Mouse (Mus musculus): ENCODE results near the gene Abhd17a. TPM values are rescaled to one million over a fixed set of nuclear protein-coding genes. Genes with fewer than 3 reads are reported as not detected.

Abhd17a gene
- polyA plus RNA-seq, 1 experiment from 2014 or later = 92.5 TPM

GRCm38 (mm10) chr10:80566375-80567092 is 23.6 kb downstream of the Abhd17a start:
- Histone ChIP-seq H3K4me1 (replicated peaks; ENCODE audit: control insufficient read depth, insufficient read depth) (peaks cover 12% of the 10 kb centered on the region), H3K9me3 (ENCODE audit: control insufficient read depth, low read length) (no peaks in the 10 kb centered on the region), H3K36me3 (ENCODE audit: control insufficient read depth, insufficient read depth, low read length) (no peaks in the 10 kb centered on the region), H3K4me3 (ENCODE audit: low read depth, low read length) (no peak overlapping the region), H3K27me3 (ENCODE audit: control insufficient read depth, insufficient read depth, low read length) (no peaks in the 10 kb centered on the region), H3K27ac (replicated peaks) (no peak overlapping the region), H3K9ac (ENCODE audit: low read length) (no peak overlapping the region), H3K4me2 (replicated peaks; ENCODE audit: low read depth) (no peak overlapping the region)
- ATAC-seq (ENCODE audit: low FRiP score, low TSS enrichment) = peak; percentile 36; the same call in 1 of the 2 replicates
- 25% methylated on average over 17 of the region's 17 CpGs for WGBS
- peak; percentile 89 for DNase-seq (ENCODE audit: low spot score)
- TF ChIP-seq EP300 (optimal IDR thresholded peaks at IDR 0.05) (no peak), CTCF (IDR thresholded peaks at IDR 0.05; ENCODE audit: low read depth) (peak; percentile 94)

DNA sequence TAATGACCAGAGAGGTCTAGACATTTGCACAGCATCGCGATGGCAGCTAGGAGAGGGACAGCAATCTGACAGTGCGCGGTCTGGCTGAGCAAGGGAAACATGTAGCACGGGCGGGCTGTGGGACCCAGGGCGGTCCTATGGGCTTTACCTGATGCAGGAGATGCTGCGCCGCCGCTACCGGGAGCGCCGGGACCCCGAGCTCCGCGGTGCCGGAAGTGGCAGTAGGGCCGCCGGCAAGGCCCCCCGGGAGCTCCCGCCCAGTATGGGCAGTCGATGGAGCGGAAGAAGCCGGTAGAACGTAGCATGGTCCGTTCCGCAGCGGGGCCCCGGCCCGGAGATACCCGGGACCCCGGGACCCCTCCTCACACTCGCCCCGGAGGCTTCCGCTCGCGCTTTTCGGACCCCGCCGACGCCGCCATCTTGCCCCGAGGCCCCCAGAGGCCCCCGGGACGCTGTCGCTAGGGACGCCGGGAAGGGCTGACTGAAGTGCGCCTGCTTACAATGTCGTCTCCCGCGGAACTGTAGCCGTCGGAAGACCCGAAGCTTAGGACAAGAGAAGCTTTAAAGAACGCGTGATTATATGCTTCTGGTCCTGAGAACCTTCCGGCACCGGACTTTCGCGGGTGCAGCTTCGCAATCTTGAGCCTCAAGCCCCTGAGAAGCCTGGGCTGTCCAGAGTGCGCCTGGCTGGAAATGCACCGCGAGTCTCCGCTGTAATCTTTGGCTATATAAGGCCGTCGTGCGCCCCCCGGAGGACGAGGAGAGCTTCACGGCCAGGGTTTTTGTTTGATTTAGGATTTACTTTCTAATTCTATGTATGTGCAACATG is 28.8 kb downstream of the Abhd17a start, which contains the start of gene Rexo1:
TSS of gene Rexo1 (minus strand) at position 445 of the 829 bp plus-strand sequence.
- Histone ChIP-seq H3K9ac (ENCODE audit: low read length) (peak within 1 kb of the TSS; percentile 99), H3K27ac (replicated peaks) (peak within 1 kb of the TSS; percentile 90), H3K4me1 (replicated peaks; ENCODE audit: control insufficient read depth, insufficient read depth) (peaks cover 9% of the 10 kb centered on the region), H3K4me2 (replicated peaks; ENCODE audit: low read depth) (peak within 1 kb of the TSS; percentile 75), H3K27me3 (ENCODE audit: control insufficient read depth, insufficient read depth, low read length) (no peaks in the 10 kb centered on the region), H3K9me3 (ENCODE audit: control insufficient read depth, low read length) (no peaks in the 10 kb centered on the region), H3K4me3 (ENCODE audit: low read depth, low read length) (peak within 1 kb of the TSS; percentile 99), H3K36me3 (ENCODE audit: control insufficient read depth, insufficient read depth, low read length) (no peaks in the 10 kb centered on the region)
- under 1% methylated on average over 69 of the region's 72 CpGs for WGBS
- TF ChIP-seq CTCF (IDR thresholded peaks at IDR 0.05; ENCODE audit: low read depth) (peak; percentile 89), EP300 (optimal IDR thresholded peaks at IDR 0.05) (peak; percentile 90)
- ATAC-seq (ENCODE audit: low FRiP score, low TSS enrichment) = peak; percentile 85
- DNase-seq (ENCODE audit: low spot score) = peak; percentile 96

GRCm38 (mm10) chr10:80560621-80561020 is 29.5 kb downstream of the Abhd17a start:
- Histone ChIP-seq H3K27ac (replicated peaks) (peak overlapping the region; percentile 90; the same call in 1 of the 2 replicates), H3K4me3 (ENCODE audit: low read depth, low read length) (peak overlapping the region; percentile 99)
- ATAC-seq (ENCODE audit: low FRiP score, low TSS enrichment) = peak; percentile 1

GRCm38 (mm10) chr10:80559431-80559830 is 30.7 kb downstream of the Abhd17a start:
- Histone ChIP-seq H3K27ac (replicated peaks) (no peak overlapping the region), H3K27me3 (ENCODE audit: control insufficient read depth, insufficient read depth, low read length) (no peaks in the 10 kb centered on the region), H3K36me3 (ENCODE audit: control insufficient read depth, insufficient read depth, low read length) (no peaks in the 10 kb centered on the region), H3K4me2 (replicated peaks; ENCODE audit: low read depth) (no peak overlapping the region), H3K9ac (ENCODE audit: low read length) (no peak overlapping the region), H3K4me1 (replicated peaks; ENCODE audit: control insufficient read depth, insufficient read depth) (peaks cover 9% of the 10 kb centered on the region), H3K4me3 (ENCODE audit: low read depth, low read length) (no peak overlapping the region), H3K9me3 (ENCODE audit: control insufficient read depth, low read length) (no peaks in the 10 kb centered on the region)
- DNase-seq (ENCODE audit: low spot score) (no peak), ATAC-seq (ENCODE audit: low FRiP score, low TSS enrichment) (no peak)
- TF ChIP-seq CTCF (IDR thresholded peaks at IDR 0.05; ENCODE audit: low read depth) (no peak), EP300 (optimal IDR thresholded peaks at IDR 0.05) (no peak)
- 90% methylated on average over 7 of the region's 7 CpGs for WGBS

More at GRCm38 (mm10) chr10:80560621-80561020, 29.5 kb downstream of the Abhd17a start:
- Histone ChIP-seq H3K9me3 (ENCODE audit: control insufficient read depth, low read length) (no peaks in the 10 kb centered on the region), H3K4me1 (replicated peaks; ENCODE audit: control insufficient read depth, insufficient read depth) (peaks cover 9% of the 10 kb centered on the region), H3K4me2 (replicated peaks; ENCODE audit: low read depth) (peak overlapping the region; percentile 75), H3K9ac (ENCODE audit: low read length) (peak overlapping the region; percentile 99), H3K36me3 (ENCODE audit: control insufficient read depth, insufficient read depth, low read length) (no peaks in the 10 kb centered on the region), H3K27me3 (ENCODE audit: control insufficient read depth, insufficient read depth, low read length) (no peaks in the 10 kb centered on the region)
- TF ChIP-seq EP300 (optimal IDR thresholded peaks at IDR 0.05) (no peak), CTCF (IDR thresholded peaks at IDR 0.05; ENCODE audit: low read depth) (no peak)
- WGBS = under 1% methylated on average over 13 of the region's 13 CpGs
- no peak for DNase-seq (ENCODE audit: low spot score)

DNA sequence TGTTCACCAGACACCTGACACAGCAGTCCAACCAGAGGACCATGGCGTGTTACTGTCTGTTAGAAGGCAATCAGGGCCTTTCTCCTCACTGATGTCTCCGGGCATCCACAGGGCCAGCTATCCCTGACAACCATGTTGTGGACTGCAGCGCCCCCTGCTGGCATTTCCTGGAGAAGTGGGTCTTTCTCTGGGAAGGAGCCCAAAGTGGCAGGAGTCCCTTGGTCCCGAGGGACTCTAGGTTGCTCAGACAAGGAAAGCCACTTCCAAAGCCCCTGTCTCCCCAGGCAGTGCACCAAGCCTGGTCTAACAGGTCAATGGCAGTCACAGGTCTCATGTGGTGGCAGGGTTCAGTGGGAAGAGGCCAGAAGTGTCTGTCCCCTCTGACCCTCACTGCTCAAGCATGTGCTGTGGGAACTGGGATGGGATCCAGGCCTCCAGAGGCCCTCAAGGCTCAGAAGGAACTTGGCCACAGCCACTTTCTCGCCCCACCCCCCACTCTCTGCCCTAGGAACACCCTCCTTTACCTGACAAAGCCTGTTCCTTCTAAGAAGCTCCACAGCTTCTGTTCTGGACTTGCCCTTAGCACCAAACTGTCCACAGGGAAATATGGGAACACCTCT is 32.7 kb downstream of the Abhd17a start:
- TF ChIP-seq EP300 (optimal IDR thresholded peaks at IDR 0.05) (no peak), CTCF (IDR thresholded peaks at IDR 0.05; ENCODE audit: low read depth) (peak; percentile 85)
- DNase-seq (ENCODE audit: low spot score) (peak; percentile 85), ATAC-seq (ENCODE audit: low FRiP score, low TSS enrichment) (no peak)
- Histone ChIP-seq H3K4me1 (replicated peaks; ENCODE audit: control insufficient read depth, insufficient read depth) (peaks cover 9% of the 10 kb centered on the region), H3K9ac (ENCODE audit: low read length) (peak overlapping the region; percentile 38; the same call in 1 of the 2 replicates), H3K27ac (replicated peaks) (0 out of 2 replicates have a peak overlapping the region, but pooled peaks have one; percentile 30), H3K9me3 (ENCODE audit: control insufficient read depth, low read length) (no peaks in the 10 kb centered on the region), H3K27me3 (ENCODE audit: control insufficient read depth, insufficient read depth, low read length) (no peaks in the 10 kb centered on the region), H3K36me3 (ENCODE audit: control insufficient read depth, insufficient read depth, low read length) (no peaks in the 10 kb centered on the region), H3K4me2 (replicated peaks; ENCODE audit: low read depth) (no peak overlapping the region), H3K4me3 (ENCODE audit: low read depth, low read length) (no peak overlapping the region)
- 23% methylated on average over 5 of the region's 5 CpGs for WGBS

Data from stomach, postnatal 0 days (tissue).